Mouse (Mus musculus): ENCODE data around the gene Bmper. TPM values are rescaled to one million over a fixed set of nuclear protein-coding genes. Genes with fewer than 3 reads are reported as not detected.
A peak's percentile ranks its signal among the peaks of the same experiment; 100 is the strongest.

Gene Bmper
- total RNA-seq, 2 experiments from 2014 or later = 6.4 to 11.8 TPM

DNA sequence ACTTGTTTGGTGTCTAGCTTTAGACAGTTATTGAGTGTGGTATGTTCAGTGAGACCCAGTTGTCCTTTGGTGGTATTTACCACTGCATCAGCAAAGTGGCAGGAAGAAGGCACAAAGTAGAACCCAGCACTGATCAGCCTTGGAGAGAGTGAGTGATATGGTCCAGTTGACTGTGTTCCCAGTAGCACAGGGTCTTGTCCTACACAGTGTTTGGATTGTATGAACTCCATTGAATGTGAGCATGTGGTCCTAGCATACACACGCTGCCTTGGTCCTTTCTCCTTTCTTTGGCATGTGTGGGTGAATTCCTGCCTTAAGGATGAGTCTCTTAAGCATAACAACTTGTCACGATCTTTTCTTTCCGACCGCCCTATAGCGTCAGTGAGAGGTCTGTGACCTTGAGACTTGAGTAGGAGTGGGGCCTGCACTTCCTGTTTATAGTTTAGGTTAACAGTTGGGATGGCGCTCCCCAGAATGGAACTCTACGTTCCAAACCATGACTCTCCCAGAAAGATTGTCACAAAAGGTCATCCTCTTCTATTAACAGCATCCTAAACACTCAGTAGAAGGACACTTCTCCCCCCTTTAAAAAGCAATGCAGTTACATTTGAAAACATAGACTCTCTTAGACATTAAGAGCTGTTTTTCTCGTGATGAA is 10.7 kb downstream of the Bmper start:
- DNase-seq (ENCODE audit: low spot score in 2 of 2) = no peak

DNA sequence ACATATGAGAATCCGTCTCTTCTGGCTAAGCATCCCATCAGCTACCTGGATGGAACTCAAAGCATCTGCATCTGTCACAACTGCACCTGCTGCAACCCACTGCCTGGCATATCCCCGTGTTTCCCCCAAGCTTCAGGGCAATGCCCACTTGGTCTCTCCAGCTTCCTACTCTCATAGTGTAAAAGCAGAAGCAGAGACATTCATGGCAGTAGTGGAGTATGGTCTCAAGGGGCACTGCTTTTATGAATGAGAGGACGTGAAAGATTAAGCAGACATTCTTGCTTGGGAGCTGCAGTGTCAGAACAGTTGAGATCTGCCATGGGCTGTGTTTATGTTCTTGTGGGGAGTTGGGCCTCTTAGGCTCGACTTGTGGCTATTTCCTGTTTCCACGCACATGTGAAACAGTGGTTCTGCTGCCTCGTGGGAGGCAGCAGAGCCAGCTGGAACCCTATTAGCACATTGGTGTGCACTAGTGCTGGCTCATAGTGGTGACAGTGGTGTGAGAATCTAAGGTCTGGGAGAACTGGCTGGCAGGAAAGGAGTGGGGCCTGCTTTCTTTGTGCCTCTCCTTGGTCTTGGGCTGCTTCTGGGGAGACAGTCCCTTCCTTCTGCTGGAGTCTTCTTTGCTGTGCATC is 12.6 kb downstream of the Bmper start:
- no peak for DNase-seq (ENCODE audit: low spot score in 2 of 2)

DNA sequence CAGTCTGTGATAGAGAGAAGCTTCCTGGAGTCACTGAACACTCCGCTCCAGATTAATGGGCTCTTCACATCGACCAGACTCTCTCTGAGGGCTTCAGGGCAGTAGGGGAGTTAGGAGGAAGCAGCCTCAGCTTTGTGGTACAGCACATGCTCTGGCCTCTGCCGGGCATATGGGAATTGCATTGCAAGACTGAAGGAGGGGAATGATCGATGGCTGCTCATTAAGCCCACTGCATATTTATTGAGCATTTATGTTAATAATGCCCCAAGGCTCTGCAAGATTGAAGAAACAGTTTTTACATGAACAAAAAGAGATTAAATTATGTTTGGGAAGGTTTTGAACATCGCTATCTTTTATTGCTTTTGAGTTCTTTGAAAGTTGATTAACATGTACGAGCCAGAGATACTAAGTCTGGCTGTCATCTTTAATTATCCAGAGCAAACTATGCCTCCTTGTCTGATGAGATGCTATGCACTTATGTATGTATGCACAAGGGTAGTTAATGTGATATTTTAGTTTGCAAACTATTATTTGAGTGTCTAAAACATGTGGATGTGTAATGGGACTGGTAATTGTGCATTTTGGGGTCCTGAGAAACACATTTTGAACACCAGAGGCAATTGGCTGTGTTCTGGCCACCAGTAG is 13.9 kb downstream of the Bmper start:
- no peak for DNase-seq (ENCODE audit: low spot score in 2 of 2)

DNA sequence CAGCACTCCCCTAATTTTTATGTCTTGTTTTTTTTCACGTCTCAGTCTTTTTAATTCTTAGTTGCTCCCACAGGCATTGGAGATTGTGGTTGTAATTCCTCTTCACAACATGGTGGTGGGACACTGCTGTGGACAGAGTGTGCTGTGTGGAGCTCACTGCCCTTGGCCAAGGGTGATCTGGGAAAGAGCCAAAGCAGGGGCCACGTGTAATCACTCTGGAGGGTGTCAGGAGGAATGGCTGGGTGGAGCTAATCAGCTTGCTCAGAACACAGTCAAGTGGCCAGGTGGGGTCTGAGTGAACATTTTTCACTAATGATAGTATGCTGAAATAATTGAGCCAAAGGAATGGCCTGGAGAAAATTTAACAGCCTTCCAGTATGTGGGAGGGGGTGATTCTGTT is 16.1 kb downstream of the Bmper start:
- DNase-seq (ENCODE audit: low spot score in 2 of 2) = no peak

DNA sequence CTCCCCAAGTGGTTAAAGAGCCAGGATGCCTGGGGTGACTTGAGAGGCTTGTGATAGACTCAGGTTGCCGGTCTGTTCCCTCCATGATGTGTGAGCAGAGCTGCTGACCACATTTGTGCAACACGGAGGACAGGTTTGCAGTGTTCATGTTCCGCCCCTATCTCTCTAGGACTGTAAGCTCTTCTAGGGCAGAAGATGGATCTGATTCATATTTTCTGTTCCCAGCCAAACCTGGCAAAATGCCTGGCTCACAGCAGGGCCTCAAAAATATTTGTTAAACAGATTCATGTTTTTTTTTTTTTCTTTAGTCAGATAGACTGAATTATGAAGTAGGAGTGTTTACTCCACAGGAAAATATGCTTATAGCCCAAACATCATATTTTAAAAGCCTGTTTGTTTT is 20.0 kb downstream of the Bmper start:
- DNase-seq (ENCODE audit: low spot score in 2 of 2) = no peak

DNA sequence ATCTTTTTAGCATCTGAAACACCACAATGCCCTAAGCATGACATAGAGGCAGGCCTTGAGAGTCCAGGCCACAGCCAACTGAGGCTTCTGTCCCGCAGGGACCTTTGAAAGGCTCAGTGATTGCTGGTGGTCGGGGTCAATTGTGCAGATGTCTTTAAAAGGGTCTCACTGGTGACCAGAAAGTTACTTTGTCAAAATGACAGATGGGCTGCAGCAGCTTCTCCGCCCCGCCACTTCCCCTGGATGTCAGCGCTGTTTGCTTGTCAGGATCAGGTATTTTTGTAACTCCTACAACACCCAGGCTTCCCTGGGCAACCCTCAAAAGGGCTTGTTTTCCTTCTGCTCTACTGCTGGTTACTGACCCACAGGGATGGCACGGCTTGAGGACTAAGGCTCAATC is 21.0 kb downstream of the Bmper start:
- no peak for DNase-seq (ENCODE audit: low spot score in 2 of 2)

DNA sequence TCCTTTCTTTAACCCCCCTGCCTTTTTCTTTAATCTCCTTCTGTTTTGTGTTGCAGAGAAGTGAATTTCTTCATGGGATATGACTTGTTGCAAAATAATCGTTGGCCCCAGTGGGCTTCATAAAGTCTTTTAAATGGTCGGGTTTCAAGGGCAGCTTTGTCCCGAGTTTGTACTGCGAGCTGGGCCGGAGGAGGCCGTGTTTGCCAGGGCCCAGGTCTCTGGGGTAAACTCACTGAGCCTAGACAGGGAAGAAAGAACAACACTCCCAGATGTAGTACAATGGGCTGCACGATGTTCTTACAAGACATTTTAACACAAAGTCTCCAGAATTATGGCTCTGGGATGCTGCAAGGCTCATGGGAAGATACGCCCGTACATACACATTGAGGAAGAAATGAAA is 23.5 kb downstream of the Bmper start:
- DNase-seq (ENCODE audit: low spot score in 2 of 2) = no peak

DNA sequence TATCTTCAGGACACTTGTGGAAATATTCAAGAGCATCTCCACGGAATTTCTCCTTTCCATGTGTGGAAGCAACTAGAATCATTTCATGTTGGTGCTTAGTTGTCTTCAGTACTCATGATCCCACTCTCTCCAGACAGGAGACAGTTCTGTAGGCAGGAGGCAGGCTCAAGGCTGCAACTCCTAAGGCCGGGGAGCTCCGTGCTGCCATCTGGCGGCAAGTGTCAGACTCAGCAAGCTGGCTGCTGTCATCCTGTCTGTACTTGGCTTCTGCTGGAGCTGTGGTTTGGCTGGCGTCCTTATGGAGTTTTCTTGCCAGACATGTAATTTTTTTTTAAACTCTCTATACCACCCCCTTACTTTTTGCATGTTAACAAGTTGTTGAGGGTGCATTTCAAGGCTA is 27.1 kb downstream of the Bmper start:
- DNase-seq (ENCODE audit: low spot score in 2 of 2) = peak; percentile 82 to 85

DNA sequence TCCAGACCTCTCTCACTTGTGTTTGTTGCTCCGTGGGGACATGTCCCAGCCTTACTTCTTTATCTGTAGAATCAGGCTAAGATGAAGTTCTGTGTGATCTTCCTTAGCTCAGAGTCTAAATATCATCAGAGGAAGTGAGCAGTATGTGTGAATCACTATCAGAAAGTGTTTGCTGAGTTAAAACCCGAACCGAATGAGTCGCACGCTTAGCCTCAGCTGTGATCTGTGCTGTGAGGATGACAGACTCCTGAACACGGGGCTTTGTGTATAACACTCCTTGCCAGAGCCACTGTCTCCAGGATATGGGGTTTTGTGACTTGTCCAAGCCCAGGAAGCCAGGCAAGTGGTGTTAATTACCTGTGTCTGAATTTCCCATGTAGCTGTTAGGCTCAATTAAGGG is 28.1 kb downstream of the Bmper start:
- DNase-seq (ENCODE audit: low spot score in 2 of 2) = no peak

DNA sequence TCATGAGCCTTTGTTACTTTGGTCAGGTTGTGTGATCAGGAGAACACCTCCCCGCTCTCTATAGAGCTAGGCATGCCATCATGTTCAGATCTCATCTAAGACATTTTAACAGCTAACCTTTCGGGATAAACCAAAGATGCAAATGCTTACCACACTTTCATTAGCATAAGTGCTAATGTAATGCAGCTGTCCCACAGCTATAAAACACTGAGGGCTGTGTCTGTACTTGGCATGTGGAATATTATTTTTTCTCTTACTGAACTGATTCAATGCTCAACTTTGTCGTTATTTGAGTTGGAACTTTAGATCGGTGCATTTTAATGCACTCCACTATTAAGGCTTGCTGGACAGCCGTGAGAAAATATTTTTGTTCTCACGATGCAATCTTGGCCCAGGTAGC is 30.7 kb downstream of the Bmper start:
- no peak for DNase-seq (ENCODE audit: low spot score in 2 of 2)

DNA sequence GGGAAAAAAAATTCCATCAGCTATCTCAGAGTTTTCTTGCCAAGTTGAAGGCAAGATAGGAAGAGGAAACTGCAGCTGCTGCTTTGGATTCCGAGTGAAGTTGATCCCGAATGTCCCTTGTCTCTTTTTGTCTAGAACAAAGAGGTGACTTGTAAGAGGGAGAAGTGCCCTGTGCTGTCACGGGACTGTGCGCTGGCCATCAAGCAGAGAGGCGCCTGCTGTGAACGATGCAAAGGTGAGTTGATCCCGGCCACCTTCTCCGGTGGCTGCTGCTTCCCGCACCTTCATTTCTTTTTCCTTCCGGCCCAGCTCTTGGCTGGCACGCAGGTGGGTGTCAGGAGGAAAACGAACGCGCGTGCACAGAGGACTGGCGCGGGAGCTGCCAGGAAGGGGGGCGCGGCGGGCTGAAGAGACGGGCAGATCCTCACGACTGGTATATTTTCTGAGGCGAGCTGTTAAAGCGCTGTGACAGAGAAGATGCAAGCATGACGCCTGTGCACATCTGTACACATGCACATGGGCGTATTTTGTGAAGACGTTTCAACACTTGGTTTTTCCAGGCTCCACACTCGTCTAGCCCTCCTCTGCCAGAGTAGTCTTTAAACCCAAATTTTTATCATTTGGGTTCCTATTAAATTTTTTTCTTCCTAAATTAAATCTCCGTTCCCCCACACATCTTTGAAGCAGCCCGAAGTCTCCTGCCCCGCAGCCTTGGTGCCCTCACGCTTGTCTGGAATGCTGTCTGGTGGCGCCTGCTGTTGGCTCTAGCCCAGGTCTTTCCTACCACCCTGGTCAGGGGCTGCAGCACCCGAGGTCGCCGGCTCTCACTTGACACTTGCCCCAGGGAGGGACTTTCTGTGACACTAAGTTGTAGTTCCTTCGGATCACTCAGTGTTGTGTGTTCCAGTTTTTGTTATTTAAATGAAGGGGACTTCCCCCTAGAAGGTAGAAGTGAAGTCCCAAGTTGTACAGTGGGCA is 31.6 kb downstream of the Bmper start:
- DNase-seq (ENCODE audit: low spot score in 2 of 2) = peak; percentile 34 to 37

DNA sequence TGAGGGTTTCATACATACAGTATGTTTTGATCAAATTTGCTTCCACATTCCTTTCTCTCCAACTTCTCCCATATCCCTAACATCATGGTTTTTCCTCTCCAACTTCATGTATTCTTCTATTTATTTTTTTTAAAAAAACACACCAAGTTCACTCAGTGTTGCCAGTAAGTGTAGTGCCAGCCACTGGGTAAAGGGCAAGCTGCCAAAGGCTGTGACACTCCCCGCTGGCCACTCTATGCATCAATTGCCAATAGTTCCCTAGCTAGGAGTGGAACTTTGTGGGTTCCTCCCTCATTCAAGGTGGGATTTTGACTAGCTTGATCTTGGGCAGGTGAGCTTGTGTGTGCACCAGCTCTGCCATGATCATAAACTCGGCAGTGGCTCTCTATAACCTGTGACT is 33.0 kb downstream of the Bmper start:
- DNase-seq (ENCODE audit: low spot score in 2 of 2) = no peak

DNA sequence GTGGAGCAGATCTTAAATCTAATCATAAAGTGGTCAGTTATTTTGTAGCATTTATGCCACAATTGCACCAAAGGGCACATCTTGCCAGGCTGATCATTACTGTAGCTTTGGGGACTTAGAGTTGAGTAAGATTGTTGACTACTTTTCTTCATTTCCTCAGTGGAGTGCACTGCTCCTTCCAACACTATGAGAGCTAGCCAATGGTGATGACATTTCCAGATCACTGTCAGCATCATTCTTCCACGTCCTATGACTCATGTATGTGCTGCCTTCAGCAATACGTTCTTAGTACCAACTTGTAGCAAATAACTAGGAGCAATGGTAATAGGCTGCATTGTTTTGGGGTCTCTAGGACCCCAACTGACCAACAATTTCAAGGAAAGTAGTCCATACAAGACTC is 33.7 kb downstream of the Bmper start:
- DNase-seq (ENCODE audit: low spot score in 2 of 2) = no peak

DNA sequence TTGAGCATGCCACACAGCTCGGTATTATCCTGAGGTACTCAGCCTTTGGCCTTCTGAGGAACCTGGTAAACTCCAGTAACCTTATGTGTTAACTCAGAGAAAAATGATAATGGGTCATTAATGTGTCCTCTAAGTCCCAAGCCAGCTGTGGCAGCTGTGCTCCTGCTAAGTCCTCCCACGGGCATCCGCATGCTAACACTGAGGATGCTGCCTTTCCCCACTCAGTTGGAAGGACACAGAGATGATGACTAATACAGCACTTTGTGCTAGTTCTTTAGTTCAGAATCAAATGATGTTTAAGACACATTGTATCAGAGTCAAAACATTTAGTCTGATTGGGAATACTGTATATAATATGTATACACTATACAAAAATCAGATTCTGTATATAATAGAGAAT is 39.0 kb downstream of the Bmper start:
- DNase-seq (ENCODE audit: low spot score in 2 of 2) = no peak

DNA sequence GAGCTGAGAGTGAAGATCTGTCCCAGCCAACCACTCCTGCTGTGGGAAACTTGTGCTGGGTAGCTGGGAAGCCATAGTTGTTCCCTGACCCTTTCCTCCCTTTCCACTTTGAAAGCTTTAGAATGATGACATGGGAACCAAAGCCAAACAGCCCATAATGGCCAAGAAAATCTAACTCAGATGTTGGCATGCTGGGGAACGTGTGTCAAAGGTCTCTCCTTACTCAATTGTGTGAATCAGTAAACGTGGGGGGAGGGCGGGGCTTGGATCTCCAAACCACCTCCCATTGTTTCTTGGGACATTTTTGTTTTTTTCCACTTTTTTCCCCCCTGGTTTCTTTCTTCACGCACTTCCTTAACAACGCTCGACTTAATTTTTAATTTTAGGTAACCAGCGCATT is 40.0 kb downstream of the Bmper start:
- DNase-seq (ENCODE audit: low spot score in 2 of 2) = no peak

DNA sequence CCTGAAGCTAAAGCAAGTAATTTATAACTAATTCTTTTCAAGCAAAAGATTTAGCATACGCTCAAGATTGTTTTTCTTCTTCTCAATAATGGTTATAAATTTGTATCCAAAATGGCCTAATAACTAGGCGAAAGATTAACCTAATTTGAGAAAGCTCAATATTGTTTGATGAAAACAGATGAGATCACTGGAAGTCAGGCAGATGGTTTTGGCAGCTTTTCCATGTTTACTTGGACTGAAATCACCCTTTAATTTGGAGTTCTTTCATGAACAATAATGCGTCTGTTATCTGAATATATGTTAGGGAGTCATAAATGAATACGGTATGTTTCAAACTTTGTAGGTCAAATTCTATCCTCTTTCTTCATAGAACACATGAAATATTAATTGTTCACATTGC is 41.6 kb downstream of the Bmper start:
- DNase-seq (ENCODE audit: low spot score in 2 of 2) = no peak

DNA sequence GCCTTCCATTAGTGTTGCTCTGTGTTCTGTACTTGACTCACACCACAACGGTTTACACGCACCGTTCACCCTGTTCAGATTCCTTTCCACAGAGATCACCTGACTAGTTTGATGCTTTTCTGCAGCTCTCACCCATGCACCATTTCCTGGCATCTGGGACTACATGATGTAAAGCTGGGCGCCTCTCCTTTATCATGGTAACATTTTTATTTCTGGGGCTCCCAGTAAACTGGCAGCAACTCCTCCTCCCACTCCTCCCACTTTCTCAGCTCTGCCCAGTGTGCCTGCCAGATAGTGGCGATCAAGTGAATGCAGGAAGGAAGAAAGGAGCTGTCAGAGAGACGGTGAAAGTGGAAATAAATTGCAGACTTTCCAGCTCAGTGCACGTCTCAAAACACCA is 45.7 kb downstream of the Bmper start:
- DNase-seq (ENCODE audit: low spot score in 2 of 2) = peak; percentile 40 to 70

DNA sequence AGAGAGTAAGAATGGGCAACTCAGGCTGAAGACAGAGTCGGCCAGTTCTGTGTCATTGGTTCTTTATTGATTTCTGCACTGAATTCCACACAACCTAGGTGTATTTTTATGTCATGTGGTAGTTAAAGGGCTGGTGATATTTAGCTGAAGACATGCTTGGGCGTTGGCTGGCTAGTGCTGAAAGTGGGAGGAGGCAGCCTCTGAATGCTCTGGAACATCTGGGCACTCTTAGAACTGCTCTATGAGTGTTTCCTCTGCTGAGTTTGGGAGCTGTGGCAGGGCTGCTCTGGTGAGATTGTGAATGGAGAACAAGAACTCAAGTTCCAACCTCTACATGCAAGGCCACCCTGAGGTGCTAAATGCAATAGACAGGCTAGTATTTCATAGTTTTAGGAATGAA is 46.2 kb downstream of the Bmper start:
- DNase-seq (ENCODE audit: low spot score in 2 of 2) = no peak

DNA sequence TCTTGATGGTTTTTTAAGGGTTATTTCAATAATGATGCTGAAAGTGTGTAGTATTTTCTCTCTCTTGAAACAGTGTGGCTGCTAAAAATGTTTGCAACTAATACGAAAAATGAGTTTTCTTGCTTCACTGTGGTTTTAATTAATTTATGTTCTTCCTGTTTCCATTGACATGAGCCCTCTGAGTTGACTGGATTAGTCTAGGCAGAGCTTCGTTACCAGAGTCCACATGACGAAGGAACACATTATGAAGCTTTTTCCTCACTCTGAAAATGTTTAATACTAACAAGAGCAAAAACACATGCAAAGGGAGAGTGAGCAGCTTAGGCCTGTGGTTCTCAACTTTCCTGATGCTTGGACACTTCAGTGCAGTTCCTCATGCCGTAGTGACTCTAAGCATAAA is 53.4 kb downstream of the Bmper start:
- no peak for DNase-seq (ENCODE audit: low spot score in 2 of 2)

DNA sequence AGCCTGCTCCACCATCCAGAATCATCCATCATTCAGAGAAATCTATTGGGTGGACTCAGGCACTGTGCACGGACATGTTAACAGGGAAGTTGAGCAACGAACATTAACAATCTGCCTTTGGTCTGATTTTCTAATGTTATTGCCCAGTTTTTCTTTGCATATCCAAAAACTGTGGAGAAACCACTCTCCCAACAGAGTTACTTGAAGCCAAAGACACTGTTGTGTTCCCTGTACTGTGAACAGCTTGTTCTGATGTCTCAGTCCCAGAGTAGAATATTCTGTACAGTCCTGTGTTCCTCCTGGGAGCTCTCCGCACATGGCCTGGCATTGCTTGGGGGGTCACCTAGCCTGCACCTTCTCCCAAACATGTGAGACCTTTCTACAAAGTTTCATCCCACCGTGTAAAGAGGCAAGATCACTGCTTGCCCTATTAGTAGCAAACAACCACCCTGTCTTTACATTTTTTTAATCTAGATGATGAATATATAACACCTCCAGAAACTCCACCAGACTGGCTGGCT is 62.1 kb downstream of the Bmper start:
- DNase-seq (ENCODE audit: low spot score in 2 of 2) = no peak

DNA sequence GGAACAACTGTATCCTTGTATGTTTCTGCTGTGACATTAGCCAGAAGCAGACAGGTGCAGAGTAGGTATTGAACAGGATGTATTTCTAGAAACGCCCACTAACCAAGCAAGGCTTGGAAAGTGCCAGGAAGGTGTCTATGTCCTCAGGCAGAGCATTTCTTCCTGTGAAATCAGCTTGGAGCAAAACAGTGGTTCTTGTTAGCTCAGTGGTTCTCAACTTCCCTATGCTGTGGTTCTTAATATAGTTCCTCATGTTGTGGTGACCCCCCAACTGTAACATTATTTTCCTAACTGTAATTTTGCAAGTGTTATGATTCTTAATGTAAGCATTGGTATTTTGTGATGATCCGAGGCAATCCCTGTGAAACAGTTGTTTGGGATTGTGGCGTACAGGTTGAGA is 70.7 kb downstream of the Bmper start:
- DNase-seq (ENCODE audit: low spot score in 2 of 2) = no peak
